In the genomic region with DNA sequence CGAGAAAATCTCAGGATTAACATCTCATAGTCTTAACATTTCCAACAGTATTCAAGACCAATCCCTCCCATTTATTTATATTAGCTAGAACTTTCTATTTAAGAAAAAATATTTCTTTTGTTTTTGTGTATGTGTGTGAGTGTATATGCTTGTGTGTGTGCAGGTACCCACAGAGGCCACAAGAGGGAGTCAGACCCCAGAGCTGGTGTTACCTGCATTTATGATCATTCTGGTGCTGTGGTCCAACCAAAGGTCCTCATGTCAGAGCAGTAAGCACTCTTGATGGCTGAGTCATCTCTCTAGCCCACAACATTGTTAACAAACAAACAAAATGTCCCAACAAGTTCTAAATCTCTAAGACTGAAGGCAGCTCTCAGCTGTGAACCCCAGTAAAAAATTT, we compare ENCODE assay signal across 21 mouse cellular contexts.
DNase-seq lines count a peak whose midpoint lies in the region; ATAC-seq and TF ChIP-seq lines count a peak whose summit lies in the region.
"Had no signal": no experiment of that assay in that cellular context is flagged by ENCODE, and none has a peak within 500 bp of the region (broad histone marks: within the 10 kb centered on the region; RNA-seq: fewer than 3 reads in every experiment).

No protein-coding gene starts in this region.

- no peaks in the 10 kb centered on the region for H3K4me1 ChIP-seq in heart, adult 2 months (ENCODE audit: control insufficient read depth, insufficient read depth, low read length)
- H3K4me1 ChIP-seq in heart, embryonic 11.5 days (ENCODE audit: control insufficient read depth, insufficient read depth, low read length), result no peaks in the 10 kb centered on the region
- peaks cover 8% of the 10 kb centered on the region for H3K4me1 ChIP-seq in ES-Bruce4 (ENCODE audit: control insufficient read depth, insufficient read depth, low read length)
- H3K4me1 ChIP-seq in thymus, adult 2 months (replicated peaks; ENCODE audit: control insufficient read depth, insufficient read depth, low read length), result no peaks in the 10 kb centered on the region
- H3K4me1 ChIP-seq: heart, embryonic 13.5 days had no signal

- no peaks in the 10 kb centered on the region for H3K9me3 ChIP-seq in heart, embryonic 11.5 days (replicated peaks; ENCODE audit: control insufficient read depth, low read length)
- H3K9me3 ChIP-seq in ES-Bruce4 (replicated peaks; ENCODE audit: control insufficient read depth, insufficient read depth, low read length, poor library complexity, severe bottlenecking), result peaks cover 5% of the 10 kb centered on the region

- no peak for TF ChIP-seq EP300 in heart, adult 2 months (IDR thresholded peaks at IDR 0.05; ENCODE audit: insufficient read depth, low read depth, low read length)
- no peak for TF ChIP-seq EP300 in ES-Bruce4 (IDR thresholded peaks at IDR 0.05; ENCODE audit: insufficient read depth, low read depth, low read length)

- no peak overlapping the region for H3K4me2 ChIP-seq in heart, embryonic 11.5 days
- H3K4me2 ChIP-seq: forebrain, embryonic 13.5 days; heart, embryonic 13.5 days; hindbrain, embryonic 12.5 days had no signal

- no peaks in the 10 kb centered on the region for H3K27me3 ChIP-seq in heart, adult 2 months (ENCODE audit: control insufficient read depth, insufficient read depth, low read length)
- no peaks in the 10 kb centered on the region for H3K27me3 ChIP-seq in heart, embryonic 11.5 days (ENCODE audit: control insufficient read depth, insufficient read depth, low read length)
- H3K27me3 ChIP-seq in ES-Bruce4 (ENCODE audit: control insufficient read depth, insufficient read depth, low read length, poor library complexity, severe bottlenecking), result no peaks in the 10 kb centered on the region
- H3K27me3 ChIP-seq in thymus, adult 2 months (ENCODE audit: control insufficient read depth, insufficient read depth, low read length), result no peaks in the 10 kb centered on the region
- H3K27me3 ChIP-seq: forebrain, embryonic 13.5 days; heart, embryonic 13.5 days; hindbrain, embryonic 12.5 days had no signal

- H3K4me3 ChIP-seq in heart, adult 2 months, result no peak overlapping the region
- no peak overlapping the region for H3K4me3 ChIP-seq in heart, embryonic 11.5 days (ENCODE audit: low read depth, low read length)
- H3K4me3 ChIP-seq in layer of hippocampus, adult 2 months, result no peak overlapping the region
- no peak overlapping the region for H3K4me3 ChIP-seq in ES-Bruce4 (ENCODE audit: low read depth, low read length)
- no peak overlapping the region for H3K4me3 ChIP-seq in thymus, adult 2 months (ENCODE audit: control insufficient read depth, insufficient read depth, low read length)
- H3K4me3 ChIP-seq: forebrain, embryonic 13.5 days; heart, embryonic 13.5 days; hindbrain, embryonic 12.5 days had no signal

- H3K36me3 ChIP-seq in heart, adult 2 months (ENCODE audit: control insufficient read depth, insufficient read depth, low read length), result no peaks in the 10 kb centered on the region
- H3K36me3 ChIP-seq in heart, embryonic 11.5 days (ENCODE audit: control insufficient read depth, insufficient read depth, low read length), result no peaks in the 10 kb centered on the region
- H3K36me3 ChIP-seq in ES-Bruce4 (ENCODE audit: control insufficient read depth, insufficient read depth, low read length, poor library complexity, severe bottlenecking), result no peaks in the 10 kb centered on the region
- H3K36me3 ChIP-seq in thymus, adult 2 months (ENCODE audit: control insufficient read depth, insufficient read depth, low read length), result no peaks in the 10 kb centered on the region
- H3K36me3 ChIP-seq: heart, embryonic 13.5 days; hindbrain, embryonic 12.5 days had no signal

- no peak overlapping the region for H3K27ac ChIP-seq in heart, adult 2 months
- no peak overlapping the region for H3K27ac ChIP-seq in heart, embryonic 11.5 days (ENCODE audit: low read depth, low read length)
- no peak overlapping the region for H3K27ac ChIP-seq in layer of hippocampus, adult 2 months
- no peak overlapping the region for H3K27ac ChIP-seq in ES-Bruce4 (ENCODE audit: insufficient read depth, low read length)
- no peak overlapping the region for H3K27ac ChIP-seq in thymus, adult 2 months (ENCODE audit: control insufficient read depth, insufficient read depth, low read length)
- H3K27ac ChIP-seq: forebrain, embryonic 13.5 days; heart, embryonic 13.5 days; hindbrain, embryonic 12.5 days had no signal

- peak; percentile 30 for TF ChIP-seq CTCF in heart, adult 2 months (IDR thresholded peaks at IDR 0.05)
- TF ChIP-seq CTCF in layer of hippocampus, adult 2 months (conservative IDR thresholded peaks at IDR 0.05), result peak; percentile 45
- TF ChIP-seq CTCF in ES-Bruce4 (IDR thresholded peaks at IDR 0.05; ENCODE audit: low read depth, low read length), result peak; percentile 27
- no peak for TF ChIP-seq CTCF in thymus, adult 2 months (IDR thresholded peaks at IDR 0.05; ENCODE audit: borderline replicate concordance, control insufficient read depth, extremely low read depth, insufficient read depth, low read length, poor library complexity)

- no peak for ATAC-seq in heart, embryonic 11.5 days (replicated peaks; ENCODE audit: insufficient number of reproducible peaks, low FRiP score, low TSS enrichment)
- ATAC-seq: forebrain, embryonic 13.5 days; forebrain, postnatal 0 days; hindbrain, embryonic 16.5 days; inflammation-experienced regulatory T-cells, adult 6 months had no signal

- intact Hi-C loops in heart, adult 2 months (cut with DNase I), result no loop called here

- TF ChIP-seq POLR2A in heart, adult 2 months (IDR thresholded peaks at IDR 0.05; ENCODE audit: insufficient read depth, low read depth, low read length), result no peak
- TF ChIP-seq POLR2A in ES-Bruce4 (IDR thresholded peaks at IDR 0.05; ENCODE audit: insufficient read depth, low read length), result no peak
- TF ChIP-seq POLR2A in thymus, adult 2 months (IDR thresholded peaks at IDR 0.05; ENCODE audit: control insufficient read depth, extremely low read depth, insufficient read depth, low read length, poor library complexity), result no peak

- WGBS in heart, adult 2 months, result 85% methylated on average over 1 of the region's 1 CpGs
- 68% methylated on average over 1 of the region's 1 CpGs for WGBS in heart, embryonic 11.5 days (ENCODE audit: insufficient replicate concordance)
- 87% methylated on average over 1 of the region's 1 CpGs for WGBS in thymus, adult 2 months

- H3K9ac ChIP-seq in heart, adult 2 months (ENCODE audit: low read depth, low read length), result no peak overlapping the region
- no peak overlapping the region for H3K9ac ChIP-seq in heart, embryonic 11.5 days (ENCODE audit: low read depth, low read length)
- H3K9ac ChIP-seq in ES-Bruce4 (ENCODE audit: low read depth, poor library complexity, severe bottlenecking), result no peak overlapping the region
- H3K9ac ChIP-seq: forebrain, embryonic 13.5 days; forebrain, postnatal 0 days; heart, embryonic 13.5 days; hindbrain, embryonic 12.5 days had no signal

- no peak for DNase-seq in heart, adult 2 months
- DNase-seq in layer of hippocampus, adult 2 months (ENCODE audit: low spot score in 2 of 2), result no peak
- no peak for DNase-seq in layer of hippocampus, postnatal 36 days
- DNase-seq in ZHBTc4 (ENCODE audit: low read depth, low spot score), result peak; percentile 48
- no peak for DNase-seq in thymus, adult 2 months
- DNase-seq: adrenal gland, adult 2 months; adrenal gland, postnatal 25 days; cerebellum, adult 18-20 months; cerebellum, adult 9-11 months; cerebellum, postnatal 36 days; forebrain, postnatal 0 days; gastrocnemius, postnatal 10 days; heart, postnatal 10 days; heart, postnatal 4 days had no signal

- H3K79me2 ChIP-seq in heart, adult 2 months (replicated peaks; ENCODE audit: control insufficient read depth, insufficient read depth, low read length), result no peaks in the 10 kb centered on the region
